Mouse (Mus musculus) thymus, postnatal 36 days (tissue): ENCODE data around the gene Macf1.
"Not testable (repeated sequence)": the region's sequence is repeated elsewhere in the genome, so short reads cannot be mapped to it uniquely, and the experiment has no call there.

Experiments
- DNase-seq, 2 experiments: peaks; one replicate each; pipeline ENCODE4 v3.0.0; 2022; ENCODE audit warnings: mixed read lengths in 2 of 2

Macf1 gene

GRCm38 (mm10) chr4:123633370-123633769 is 50.8 kb downstream of the Macf1 start:
- DNase-seq: peak; percentile 30 to 35

- DNase-seq: not testable (repeated sequence)
Observed at GRCm38 (mm10) chr4:123632116-123632515, 52.0 kb downstream of the Macf1 start.

- DNase-seq: no peak
Observed at GRCm38 (mm10) chr4:123631654-123632053, 52.5 kb downstream of the Macf1 start.

- no peak for DNase-seq
Observed at GRCm38 (mm10) chr4:123627683-123628082, 56.5 kb downstream of the Macf1 start.

- DNase-seq: no peak
Observed at GRCm38 (mm10) chr4:123625332-123626072, 58.7 kb downstream of the Macf1 start.

GRCm38 (mm10) chr4:123624438-123624837 is 59.7 kb downstream of the Macf1 start:
- no peak for DNase-seq

- no peak for DNase-seq
Observed at GRCm38 (mm10) chr4:123623742-123624151, 60.4 kb downstream of the Macf1 start.

- no peak for DNase-seq
Observed at GRCm38 (mm10) chr4:123621732-123622131, 62.4 kb downstream of the Macf1 start.

GRCm38 (mm10) chr4:123617727-123618389 is 66.3 kb downstream of the Macf1 start:
- DNase-seq: no peak

GRCm38 (mm10) chr4:123616971-123617370 is 67.2 kb downstream of the Macf1 start:
- DNase-seq: no peak

- no peak for DNase-seq
Observed at GRCm38 (mm10) chr4:123616501-123616900, 67.7 kb downstream of the Macf1 start.

GRCm38 (mm10) chr4:123613309-123613947 is 70.7 kb downstream of the Macf1 start:
- DNase-seq: no peak

GRCm38 (mm10) chr4:123611940-123612339 is 72.2 kb downstream of the Macf1 start:
- no peak for DNase-seq

GRCm38 (mm10) chr4:123611241-123611640 is 72.9 kb downstream of the Macf1 start:
- no peak for DNase-seq

GRCm38 (mm10) chr4:123607174-123607573 is 77.0 kb downstream of the Macf1 start:
- peak in 1 of 2 experiments; percentile 6 for DNase-seq

GRCm38 (mm10) chr4:123605948-123606347 is 78.2 kb downstream of the Macf1 start:
- no peak for DNase-seq

- no peak for DNase-seq
Observed at GRCm38 (mm10) chr4:123605309-123605708, 78.9 kb downstream of the Macf1 start.

- no peak for DNase-seq
Observed at GRCm38 (mm10) chr4:123602700-123603261, 81.4 kb downstream of the Macf1 start.

GRCm38 (mm10) chr4:123601036-123601435 is 83.1 kb downstream of the Macf1 start:
- DNase-seq: no peak

GRCm38 (mm10) chr4:123598519-123599228 is 85.5 kb downstream of the Macf1 start:
- DNase-seq: no peak

- no peak for DNase-seq
Observed at GRCm38 (mm10) chr4:123594381-123594806, 89.8 kb downstream of the Macf1 start.

GRCm38 (mm10) chr4:123593664-123594063 is 90.5 kb downstream of the Macf1 start:
- no peak for DNase-seq

GRCm38 (mm10) chr4:123592046-123592445 is 92.1 kb downstream of the Macf1 start:
- no peak for DNase-seq
